Mouse (Mus musculus) left cerebral cortex, adult 8-10 months (tissue): ENCODE data around the gene 6330403K07Rik. TPM values are rescaled to one million over a fixed set of nuclear protein-coding genes. Genes with fewer than 3 reads are reported as not detected.

Experiments used
- DNase-seq, 2 experiments: peaks; one replicate each; pipeline ENCODE4 v3.0.0; 2022; ENCODE audit warnings: low spot score in 2 of 2
- total RNA-seq, 4 experiments: library from RNA; stranded (reverse); gene quantifications; 2 replicates each; pipeline ENCODE4 v1.2.4; 2022

6330403K07Rik gene
- 100 to 1,000 TPM; 273 to 287 (median 277) TPM for total RNA-seq

DNA sequence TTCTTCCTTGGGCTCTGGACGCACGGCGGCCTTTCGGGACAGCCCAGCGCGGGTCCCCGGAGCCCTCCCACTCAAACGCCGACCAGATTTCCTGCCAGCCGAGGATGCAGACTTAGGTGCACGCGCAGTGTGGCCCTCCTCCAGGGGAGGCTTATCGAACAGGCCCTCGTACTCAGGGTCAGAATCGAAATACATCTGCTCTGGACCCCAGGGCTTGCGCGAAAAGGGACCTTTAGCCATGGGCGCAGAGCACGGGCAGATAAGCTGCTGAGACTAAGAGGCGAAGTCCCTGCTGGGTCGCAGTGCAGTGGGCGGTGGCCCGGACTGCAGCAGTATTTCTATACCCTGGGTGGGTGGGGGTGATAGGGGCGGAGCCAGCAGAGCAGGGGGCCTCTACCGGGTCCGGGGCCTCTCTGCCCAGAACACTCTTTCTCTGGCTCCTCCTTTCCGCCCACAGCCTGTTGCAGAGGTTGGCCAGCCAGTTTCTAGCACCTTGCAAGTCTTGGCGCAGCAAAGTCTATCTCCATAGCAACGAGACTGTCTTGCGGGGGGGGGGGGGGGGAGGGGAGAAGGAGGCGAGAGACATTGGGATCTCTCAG lies at the start of gene 6330403K07Rik:
Gene 6330403K07Rik, minus strand, starts transcription at position 351 of the 599 bp plus-strand sequence.
- DNase-seq = peak in 1 of 2 experiments; percentile 83

DNA sequence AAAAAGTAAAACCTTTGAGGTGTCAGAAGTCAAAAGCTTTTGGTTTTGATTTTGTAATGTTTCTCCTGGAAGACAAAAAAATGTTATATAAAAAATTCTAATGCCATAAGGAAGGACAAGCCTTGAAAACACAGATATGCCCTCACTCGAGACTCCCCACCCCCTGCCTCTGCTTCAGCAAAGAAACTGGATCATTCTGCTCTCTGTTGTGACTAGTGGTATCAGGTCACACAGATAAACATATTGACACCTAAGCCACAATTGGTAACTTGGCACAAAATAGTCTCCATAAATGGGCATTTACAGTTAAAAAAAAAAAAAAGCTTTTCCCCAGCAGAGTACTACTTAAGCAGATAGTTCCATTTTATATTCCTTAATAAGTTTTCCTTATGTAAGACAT lies 43.0 kb upstream of the 6330403K07Rik start:
- no peak for DNase-seq

DNA sequence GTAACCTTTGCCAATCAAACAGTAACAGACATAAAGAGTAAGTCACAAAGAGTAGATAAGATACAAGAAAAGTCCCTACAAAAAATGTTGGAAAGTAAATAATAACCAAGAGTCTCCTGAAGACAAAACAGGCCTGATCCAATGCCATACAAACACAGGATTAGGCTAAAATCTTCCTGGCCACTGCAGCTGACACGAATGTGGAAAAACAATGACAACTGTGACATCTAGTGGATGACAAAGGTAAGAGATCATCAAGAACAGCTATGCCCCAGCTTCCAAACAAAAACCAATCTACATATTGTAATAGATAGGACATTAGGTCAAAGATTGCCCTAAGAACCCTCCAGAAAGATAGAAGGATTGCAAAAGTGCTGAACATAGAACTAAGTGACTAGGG lies 19.2 kb upstream of the 6330403K07Rik start:
- DNase-seq = no peak

DNA sequence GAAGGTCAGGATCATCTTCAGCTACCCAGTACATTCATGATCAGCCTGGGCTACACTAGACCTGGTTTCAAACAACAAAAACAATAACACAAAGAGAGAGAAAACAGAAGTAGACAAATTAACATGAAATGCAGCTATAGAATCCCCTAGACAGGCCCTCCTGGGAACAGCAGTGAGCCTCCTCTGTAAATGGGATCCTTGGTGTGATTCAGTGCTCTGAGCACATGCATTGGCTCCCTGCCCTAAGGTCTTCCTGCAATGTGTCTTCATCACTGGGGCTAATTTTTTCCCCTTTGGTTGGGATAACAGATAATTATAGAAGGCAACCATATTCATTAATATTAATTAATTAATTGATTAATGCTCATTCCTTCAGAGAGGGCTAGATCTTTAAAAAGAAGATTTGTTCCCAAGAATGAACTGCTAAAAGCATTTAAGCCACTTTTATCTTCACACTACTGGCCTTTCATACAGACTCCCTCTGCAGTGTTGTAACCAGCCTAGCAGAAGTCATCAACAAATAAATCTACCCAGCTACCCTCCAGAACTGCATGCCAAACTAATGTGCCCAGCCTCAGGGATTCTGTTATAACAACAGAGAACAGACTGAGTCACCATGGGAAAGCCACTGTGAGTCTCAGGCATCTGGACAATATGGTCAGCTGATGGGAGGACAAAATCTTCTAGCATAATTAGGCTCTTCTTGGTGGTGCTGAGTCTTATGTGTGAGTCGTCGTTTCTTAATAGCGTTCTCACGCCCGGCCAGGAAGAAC lies 6.4 kb upstream of the 6330403K07Rik start:
- no peak for DNase-seq

DNA sequence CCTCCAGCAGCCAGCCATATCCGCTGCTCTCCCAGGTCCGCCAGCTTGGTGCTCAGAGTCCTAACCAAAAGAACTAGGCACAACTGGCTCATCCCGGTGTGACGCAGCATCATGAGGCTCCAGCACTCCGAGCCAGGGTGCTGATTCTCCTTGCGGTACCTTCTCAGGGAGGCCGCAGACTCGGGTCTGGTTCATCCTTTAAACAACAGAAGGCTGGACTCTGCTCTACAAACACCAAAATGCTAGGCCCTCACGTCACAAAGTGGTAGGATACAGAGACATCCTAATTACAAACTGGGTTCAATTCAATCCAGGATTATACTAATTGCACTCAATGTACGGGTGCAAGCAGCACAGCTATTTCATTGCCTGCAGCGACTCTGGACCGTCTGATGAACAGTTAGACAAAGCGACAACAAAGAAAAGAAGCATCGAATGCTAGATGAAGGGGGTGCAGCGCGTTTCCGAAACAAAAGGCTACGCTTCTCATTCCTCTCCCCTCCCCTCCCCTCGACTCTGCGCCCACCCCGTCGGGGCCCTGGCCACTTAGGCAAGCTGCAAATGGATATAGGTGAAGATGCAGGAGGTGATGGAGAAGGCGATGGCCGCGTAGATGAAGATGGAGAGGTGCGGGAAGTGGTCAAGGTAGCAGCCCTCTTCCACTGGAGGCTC lies 686 bp downstream of the 6330403K07Rik start:
- DNase-seq = peak; percentile 39 to 47

DNA sequence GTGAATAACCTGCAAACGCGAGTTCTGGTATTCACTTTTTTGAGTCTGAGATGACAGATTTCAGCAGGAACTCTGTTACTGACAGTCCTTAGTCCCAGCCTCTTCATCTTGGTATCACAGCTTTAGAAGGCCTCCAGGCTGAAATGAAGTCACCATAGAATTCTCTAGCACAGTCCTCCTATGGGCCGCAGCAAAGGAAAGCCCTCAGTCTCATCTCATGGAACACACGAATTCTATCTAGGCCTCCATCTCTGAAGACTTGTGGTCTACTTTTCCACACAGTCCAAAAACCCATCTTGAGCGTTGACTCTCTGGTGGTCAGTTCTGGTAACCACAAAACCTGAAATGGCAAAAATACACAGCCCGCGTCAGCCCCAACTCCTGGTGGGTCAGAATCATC lies 1.2 kb downstream of the 6330403K07Rik start:
- DNase-seq = no peak

DNA sequence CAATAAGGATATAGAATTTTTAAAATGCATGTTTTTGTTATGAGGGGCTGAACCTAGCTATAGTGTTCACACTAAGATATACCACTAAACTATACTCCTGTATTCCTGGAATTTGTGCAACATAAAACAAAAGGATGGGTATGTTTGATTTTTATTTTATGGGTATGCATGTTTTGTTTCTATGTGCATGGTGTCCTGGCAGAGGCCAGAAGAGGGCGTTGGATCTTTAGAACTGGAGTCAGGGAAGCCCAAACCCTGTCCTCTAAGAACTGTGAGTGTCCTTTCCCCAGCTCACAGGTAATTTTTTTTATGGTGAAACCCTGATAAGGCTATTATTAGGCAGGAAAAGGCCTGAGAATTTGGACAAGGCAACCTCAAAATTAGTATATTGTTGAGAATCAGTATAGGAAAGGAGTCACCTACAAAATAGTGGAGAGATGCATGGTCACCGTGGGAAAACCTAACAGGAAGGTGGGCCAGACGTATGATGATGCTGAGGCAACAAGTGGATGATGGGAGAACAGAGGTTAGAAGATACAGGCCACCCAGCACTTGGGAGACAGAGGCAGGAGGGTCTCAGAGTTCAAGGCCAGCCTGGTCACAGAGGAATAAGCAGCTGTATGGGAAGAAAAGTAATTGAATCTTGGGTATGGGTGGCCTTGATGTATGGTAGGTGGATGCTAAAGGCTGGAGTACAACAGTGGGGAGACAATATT lies 3.8 kb downstream of the 6330403K07Rik start:
- DNase-seq = no peak

DNA sequence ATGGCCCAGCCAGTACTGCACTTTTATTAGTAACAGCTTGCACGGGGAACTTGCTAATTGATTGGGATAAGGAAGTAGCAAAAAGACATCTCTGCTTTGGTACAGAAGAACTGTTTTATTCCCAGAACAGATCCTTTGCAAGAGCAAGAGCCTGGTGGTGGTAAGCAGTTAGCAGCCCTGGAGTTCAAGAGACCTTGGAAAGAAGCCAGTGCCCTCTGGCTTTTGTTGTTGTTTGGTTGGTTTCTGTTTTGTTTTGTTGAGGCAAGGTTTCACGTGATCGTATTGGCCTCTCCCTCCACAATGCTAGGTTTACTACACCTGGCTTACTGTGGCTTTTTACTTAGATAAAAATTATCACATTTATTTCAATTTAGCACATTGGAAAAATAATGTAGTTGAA lies 5.0 kb downstream of the 6330403K07Rik start:
- DNase-seq = no peak

DNA sequence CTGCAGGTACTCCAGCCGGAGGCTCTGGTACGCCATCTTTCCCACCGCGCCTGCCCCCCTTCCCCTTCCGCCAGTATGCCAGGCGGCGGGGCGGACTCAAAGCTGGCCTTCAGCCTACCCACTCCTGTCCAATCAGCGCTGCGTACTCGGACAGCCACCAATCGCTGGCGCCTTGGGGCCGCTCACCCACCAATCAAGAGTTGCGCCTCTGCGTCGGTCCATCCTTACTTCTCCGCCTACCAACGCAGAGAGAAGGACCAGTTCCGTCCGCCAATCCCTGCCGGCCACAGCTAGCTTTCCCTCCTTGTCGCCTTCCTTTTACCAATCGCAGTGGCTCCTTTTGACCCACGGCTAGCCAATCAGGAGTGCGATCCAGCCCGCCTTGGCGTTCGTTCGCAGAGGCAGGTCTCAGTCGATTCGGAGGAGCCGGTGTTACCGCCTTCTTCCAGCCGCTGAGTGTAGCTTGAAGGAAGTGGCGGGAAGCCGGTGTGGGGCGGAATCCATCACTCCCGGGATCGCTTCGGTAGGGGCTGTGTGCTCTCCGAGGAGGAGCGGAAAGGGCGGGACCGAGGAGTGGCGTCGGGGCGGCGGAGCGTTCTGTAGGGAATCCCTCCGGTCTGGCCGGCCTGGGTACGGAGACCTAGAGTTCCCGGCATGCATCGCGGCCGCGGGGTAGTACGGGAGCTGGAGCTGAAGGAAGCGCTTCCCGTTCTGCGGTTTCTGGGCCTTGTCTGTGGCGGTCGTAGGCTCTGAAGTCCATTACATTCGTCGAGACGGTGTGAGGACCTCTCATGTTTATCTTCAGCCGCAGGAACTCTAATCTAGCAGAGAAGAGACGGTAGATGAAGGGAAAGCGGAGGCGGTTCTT lies 13.9 kb downstream of the 6330403K07Rik start, which contains the start of the genes Mis12 and Derl2:
Gene Mis12, plus strand, starts transcription at position 411 of the 868 bp plus-strand sequence.
Gene Derl2, minus strand, starts transcription at position 641 of the 868 bp plus-strand sequence.
- DNase-seq = peak; percentile 95 to 100

DNA sequence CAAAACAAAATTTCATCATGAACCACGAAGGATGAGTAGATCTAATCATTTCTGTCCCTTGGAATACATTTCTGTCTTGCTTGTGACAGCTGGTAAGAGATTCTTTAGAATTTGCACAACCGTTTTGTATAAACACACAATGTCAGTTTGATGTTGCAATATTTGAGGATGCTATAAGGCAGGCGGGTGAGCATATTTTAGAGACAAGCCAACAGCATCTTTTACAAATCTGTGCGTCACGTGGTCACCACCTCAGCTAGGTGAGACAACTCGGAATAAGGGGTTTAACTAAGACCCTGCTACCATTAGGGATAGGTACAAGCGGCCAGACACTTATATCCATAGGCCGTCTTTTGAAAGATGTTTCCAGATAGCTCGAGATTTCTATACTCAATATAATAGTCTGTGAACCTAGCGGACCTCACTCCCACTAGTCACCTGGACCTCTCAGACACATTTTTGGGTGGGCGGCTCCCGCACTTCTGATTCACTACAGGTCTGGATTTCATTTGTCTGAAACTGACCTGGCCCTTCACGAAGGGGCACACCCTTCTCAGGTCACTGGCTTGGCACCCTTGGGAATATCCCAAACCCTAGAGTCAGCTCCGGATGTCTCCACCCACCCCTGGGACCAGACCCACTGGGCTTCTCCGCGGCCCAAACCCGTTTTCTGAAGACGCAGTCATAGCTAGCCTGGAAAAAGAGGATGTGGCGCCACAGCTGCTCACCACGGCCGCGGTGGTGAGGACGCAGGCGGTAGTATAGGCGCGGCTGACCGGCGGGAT lies 14.7 kb downstream of the 6330403K07Rik start:
- peak in 1 of 2 experiments; percentile 27 for DNase-seq

DNA sequence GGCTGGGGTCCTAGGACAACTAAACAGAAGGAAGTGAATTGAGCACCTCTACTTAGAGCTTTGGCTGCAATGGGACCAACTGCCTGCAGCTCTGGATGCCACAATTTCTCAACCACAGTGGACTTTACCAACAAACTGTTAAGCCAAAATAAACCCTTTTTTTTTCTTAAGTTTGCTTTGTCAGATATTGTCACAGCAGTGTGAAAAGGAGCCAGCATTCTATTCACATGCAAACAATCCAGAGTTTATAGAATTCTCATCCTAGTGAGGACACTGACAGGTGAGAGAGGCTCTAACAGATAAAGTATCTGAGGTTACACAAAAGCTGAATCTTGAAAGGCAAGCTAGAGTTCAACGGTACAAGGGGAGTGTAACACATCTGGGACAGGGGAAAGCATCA lies 16.3 kb downstream of the 6330403K07Rik start:
- DNase-seq = no peak

DNA sequence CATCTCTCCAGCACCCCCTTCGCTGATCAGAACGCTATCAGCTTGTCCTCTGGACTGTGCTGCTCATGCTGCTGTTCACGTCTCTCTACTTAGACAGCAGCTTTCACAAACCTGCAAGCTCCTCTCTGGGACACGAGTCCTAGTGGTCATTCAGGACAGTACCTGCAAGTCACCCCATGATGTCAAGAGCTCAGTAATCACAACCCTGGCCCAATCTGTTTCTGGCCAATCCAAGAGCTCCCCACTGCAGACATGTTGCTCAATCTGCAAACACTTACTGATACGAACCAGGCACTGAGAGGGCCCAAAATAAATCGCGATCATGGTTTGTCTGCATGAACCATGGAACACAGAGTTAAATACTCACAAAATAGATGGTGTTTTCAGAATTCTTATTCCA lies 20.6 kb downstream of the 6330403K07Rik start:
- DNase-seq = no peak

DNA sequence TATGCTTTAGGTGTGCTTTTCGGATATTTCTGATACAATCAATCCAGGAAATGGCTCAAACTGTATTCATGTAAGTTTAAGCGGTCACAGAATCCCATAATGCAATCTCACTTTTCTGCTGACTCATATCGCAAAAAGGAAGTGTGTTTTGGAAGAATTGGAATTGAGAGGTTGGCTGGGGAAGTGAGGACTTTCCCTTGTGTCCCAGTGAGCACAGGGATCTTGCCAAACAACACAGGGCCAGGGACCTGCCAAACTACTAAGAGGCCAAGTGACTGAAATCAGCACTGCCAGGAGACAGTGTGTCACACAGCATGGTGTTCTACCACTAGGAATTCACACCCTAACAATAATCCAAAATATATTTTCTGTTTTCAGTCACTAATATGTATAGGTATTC lies 25.0 kb downstream of the 6330403K07Rik start:
- no peak for DNase-seq

DNA sequence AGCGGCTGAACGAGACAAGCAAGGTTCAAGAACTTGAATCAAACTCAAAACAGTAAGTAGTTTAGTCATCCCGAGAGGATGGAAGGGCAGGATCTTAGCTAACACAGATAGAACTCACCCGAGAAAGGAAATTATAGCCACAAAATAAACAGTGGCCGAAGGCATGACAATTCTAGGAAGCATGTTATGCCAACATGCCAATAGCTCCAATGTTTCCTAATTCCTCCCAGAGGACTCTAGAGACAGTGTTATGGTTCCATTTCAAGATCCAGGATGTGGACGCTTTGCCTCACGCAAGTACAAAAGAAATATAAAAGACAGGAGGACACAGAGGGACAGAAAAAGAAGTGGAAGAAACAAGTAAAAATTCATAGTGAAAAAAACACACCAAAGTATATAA lies 25.5 kb downstream of the 6330403K07Rik start:
- no peak for DNase-seq

DNA sequence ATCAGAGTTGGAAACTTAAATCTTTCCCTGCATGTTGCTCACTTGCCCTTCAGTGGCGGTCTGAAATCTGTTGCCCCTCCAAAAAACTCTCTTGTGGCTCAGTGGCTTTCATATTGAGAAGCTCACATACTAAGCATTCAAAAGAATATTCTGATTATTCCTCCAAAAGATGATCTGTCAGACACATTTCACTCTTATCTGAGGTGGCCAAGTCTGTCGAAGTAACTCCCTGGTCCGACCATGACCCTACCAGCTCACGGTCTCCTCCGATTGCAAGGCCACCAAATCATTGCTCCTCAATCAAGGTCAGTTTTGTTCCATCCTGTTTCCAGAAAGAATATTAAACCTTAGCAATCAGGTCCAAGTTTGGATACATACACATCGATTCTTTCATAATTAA lies 26.3 kb downstream of the 6330403K07Rik start:
- no peak for DNase-seq

DNA sequence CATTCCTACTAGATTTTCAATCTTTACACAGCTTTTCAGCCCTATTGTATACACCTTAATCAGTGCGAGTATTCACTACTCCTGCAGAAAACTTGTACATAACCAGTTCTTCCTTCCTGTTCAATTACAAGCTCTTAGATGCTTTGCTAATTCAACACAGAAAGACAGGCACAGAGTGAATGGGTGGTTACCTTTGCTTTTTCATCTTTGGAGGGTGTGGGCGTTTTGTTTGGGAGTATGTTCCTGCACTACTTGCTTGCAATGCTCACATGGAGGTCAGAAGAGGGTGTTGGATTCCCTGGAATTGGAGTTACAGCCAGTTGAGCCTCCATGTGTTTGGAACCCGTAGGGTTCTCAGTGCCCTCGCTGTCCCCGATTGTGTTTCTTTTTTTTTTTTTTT lies 28.3 kb downstream of the 6330403K07Rik start:
- DNase-seq = no peak

DNA sequence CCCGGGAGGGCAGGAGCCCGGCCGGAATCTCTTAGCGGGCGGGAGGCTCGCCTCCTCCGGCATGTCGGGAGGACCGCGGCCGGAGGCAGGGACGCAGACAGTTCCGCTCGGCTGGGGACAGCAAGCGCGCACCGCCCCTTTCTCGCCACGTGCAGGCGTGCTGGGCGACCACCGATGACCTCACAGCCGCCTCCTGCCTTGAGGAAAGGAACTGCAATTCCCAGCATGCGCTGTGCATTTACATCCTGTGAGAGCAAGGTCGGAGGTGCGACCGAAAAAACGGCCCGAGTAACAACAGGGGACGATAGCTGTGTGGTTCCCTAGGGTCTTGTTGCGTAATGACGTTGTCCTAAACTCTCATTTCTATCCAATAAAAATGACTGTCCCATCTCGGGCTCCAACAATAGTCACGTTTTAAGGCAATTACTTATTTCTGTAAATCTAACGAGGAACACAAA lies 29.0 kb downstream of the 6330403K07Rik start, which contains the start of gene Dhx33:
Gene Dhx33, minus strand, starts transcription at position 122 of the 458 bp plus-strand sequence.
- peak; percentile 85 to 97 for DNase-seq

DNA sequence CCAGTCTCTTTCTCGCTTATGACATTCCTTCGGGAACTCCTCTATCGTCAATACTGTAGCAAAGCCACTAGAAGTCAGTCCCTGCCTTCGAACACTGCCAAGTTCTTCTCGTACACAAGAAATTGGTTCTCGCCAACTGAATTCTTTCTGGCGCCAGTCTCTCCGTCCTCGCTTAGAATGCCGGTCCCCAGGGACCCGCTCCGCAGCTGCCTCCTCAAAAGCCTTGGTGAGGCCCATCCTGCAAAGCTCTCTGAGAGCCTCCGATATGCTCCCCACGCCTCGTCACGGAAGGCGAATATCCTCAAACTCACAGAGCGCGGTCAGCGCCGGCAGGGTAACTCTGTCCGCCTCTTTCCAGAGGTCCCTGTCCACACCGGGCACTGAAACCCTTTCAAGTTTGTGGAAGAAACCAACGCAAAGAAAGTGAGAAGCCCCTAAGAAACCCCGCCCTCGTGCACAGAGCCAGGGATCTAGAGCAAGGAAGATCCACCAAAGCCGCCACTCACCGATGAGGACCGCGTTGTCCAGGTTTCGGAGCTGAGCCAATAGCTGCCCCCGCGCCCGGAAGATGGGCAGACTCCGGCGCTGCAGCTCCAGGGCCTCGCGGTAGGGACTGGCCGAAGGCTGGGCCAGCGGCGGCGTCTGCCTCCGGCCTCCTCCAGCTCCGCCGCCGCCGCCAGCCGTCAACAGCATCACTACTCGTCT lies 29.6 kb downstream of the 6330403K07Rik start:
- DNase-seq = no peak

DNA sequence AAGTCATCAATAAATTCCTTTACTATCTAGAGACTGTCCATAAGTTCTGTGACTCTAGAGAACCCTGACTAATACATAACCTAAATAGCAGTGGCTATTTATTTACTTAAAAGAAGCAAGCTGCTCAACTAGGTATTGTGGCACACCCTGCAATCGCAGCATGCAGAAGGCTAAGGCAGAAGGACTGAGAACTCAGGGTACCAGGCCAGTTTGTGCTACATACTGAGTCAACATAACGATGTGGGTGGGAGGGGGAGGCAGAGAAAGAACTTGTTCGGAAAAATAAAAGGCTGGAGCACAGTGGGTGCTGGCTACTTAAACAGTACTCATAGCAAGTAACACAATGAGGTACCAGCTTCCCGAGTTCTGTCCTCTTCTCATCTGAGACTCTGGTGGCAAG lies 32.1 kb downstream of the 6330403K07Rik start:
- DNase-seq = peak in 1 of 2 experiments; percentile 28
